Mouse (Mus musculus) CH12.LX (cell line): ENCODE results near the gene Csnk1g2. TPM values are rescaled to one million over a fixed set of nuclear protein-coding genes. Genes with fewer than 3 reads are reported as not detected.

Source experiments
- DNase-seq: peaks from one replicate; pipeline ENCODE4 v3.0.0-alpha.2; 2013; ENCODE audit errors: extremely low read depth
- H3K27ac ChIP-seq: 2 replicates; pipeline ENCODE4 v1.5.1; 2012; ENCODE audit warnings: low read depth, mild to moderate bottlenecking, control low read depth, moderate library complexity; ENCODE audit not compliant: insufficient read depth
- H3K27me3 ChIP-seq: replicated peaks from 2 replicates; pipeline ENCODE3; 2012; ENCODE audit warnings: inconsistent platforms
- H3K36me3 ChIP-seq, 2 experiments: replicated peaks in 1 of 2; 2 replicates each; pipeline versions ENCODE3 to v1.6.1; 2012; ENCODE audit warnings: inconsistent platforms in 1 of 2, low read length in 1 of 2, mild to moderate bottlenecking in 1 of 2, mixed read lengths in 1 of 2, moderate library complexity in 1 of 2; ENCODE audit not compliant: control insufficient read depth in 1 of 2, insufficient read depth in 1 of 2
- H3K4me1 ChIP-seq, 2 experiments: 2 replicates each; pipeline ENCODE4 v1.6.1; 2012; ENCODE audit warnings: inconsistent platforms in 1 of 2, moderate library complexity in 1 of 2; ENCODE audit not compliant: insufficient read depth in 2 of 2, control insufficient read depth in 1 of 2
- H3K4me2 ChIP-seq: 2 replicates; pipeline ENCODE4 v1.6.1; 2012; ENCODE audit warnings: low read depth, mild to moderate bottlenecking, control low read depth; ENCODE audit not compliant: poor library complexity, insufficient read depth, severe bottlenecking
- H3K4me3 ChIP-seq, 3 experiments: fragments of 150-350 bp in 1 of 3; sonication (generic) in 1 of 3; replicated peaks in 1 of 3; 2 replicates each; pipeline versions ENCODE3 to v1.5.1; 2011 to 2012; ENCODE audit warnings: low read depth in 2 of 3, low read length in 2 of 3, mild to moderate bottlenecking in 2 of 3, moderate library complexity in 2 of 3, control low read depth in 1 of 3, improper control_type of control experiment in 1 of 3, inconsistent platforms in 1 of 3, mixed read lengths in 1 of 3; ENCODE audit not compliant: poor library complexity in 1 of 3
- H3K79me2 ChIP-seq: replicated peaks from 2 replicates; pipeline ENCODE4 v1.6.1; 2012; ENCODE audit warnings: mild to moderate bottlenecking, moderate library complexity; ENCODE audit not compliant: control insufficient read depth, poor library complexity, insufficient read depth, severe bottlenecking; ENCODE audit errors: extremely low read depth
- H3K9ac ChIP-seq: 2 replicates; pipeline ENCODE4 v1.6.1; 2012; ENCODE audit warnings: low read depth, mild to moderate bottlenecking, control low read depth, moderate library complexity; ENCODE audit not compliant: insufficient read depth
- H3K9me3 ChIP-seq: replicated peaks from 2 replicates; pipeline ENCODE3; 2012; ENCODE audit warnings: low read length, inconsistent platforms, mixed read lengths
- BHLHE40 ChIP-seq: IDR thresholded peaks from 2 replicates; pipeline ENCODE4 v1.6.1; 2011; ENCODE audit warnings: mild to moderate bottlenecking, low read depth, low read length, improper control_type of control experiment
- CHD1 ChIP-seq: IDR thresholded peaks from 2 replicates; pipeline ENCODE4 v1.6.1; 2012; ENCODE audit warnings: low read depth, low read length, improper control_type of control experiment, inconsistent platforms
- CHD2 ChIP-seq: IDR thresholded peaks from 2 replicates; pipeline ENCODE4 v1.6.1; 2011; ENCODE audit warnings: low read length, improper control_type of control experiment
- CTCF ChIP-seq, 2 experiments: IDR thresholded peaks in 1 of 2; conservative IDR thresholded peaks in 1 of 2; 2 replicates each; pipeline ENCODE4 v1.5.1; 2011 to 2012; ENCODE audit warnings: low read depth in 2 of 2, low read length in 2 of 2, improper control_type of control experiment in 1 of 2, inconsistent platforms in 1 of 2, mild to moderate bottlenecking in 1 of 2, moderate library complexity in 1 of 2
- E2F4 ChIP-seq: IDR thresholded peaks from 2 replicates; pipeline ENCODE4 v1.6.1; 2011; ENCODE audit warnings: low read depth, low read length, improper control_type of control experiment; ENCODE audit not compliant: insufficient replicate concordance
- ELF1 ChIP-seq: IDR thresholded peaks from 2 replicates; pipeline ENCODE4 v1.6.1; 2014; ENCODE audit warnings: low read depth, mild to moderate bottlenecking, inconsistent platforms, low read length, improper control_type of control experiment
- EP300 ChIP-seq: IDR thresholded peaks from 2 replicates; pipeline ENCODE4 v1.6.1; 2011; ENCODE audit warnings: low read length, improper control_type of control experiment
- ETS1 ChIP-seq: conservative IDR thresholded peaks from 2 replicates; pipeline ENCODE4 v1.6.1; 2012; ENCODE audit warnings: low read depth, mild to moderate bottlenecking, inconsistent platforms, low read length, improper control_type of control experiment, moderate library complexity
- GABPA ChIP-seq: IDR thresholded peaks from 2 replicates; pipeline ENCODE4 v1.6.1; 2012; ENCODE audit warnings: low read depth, low read length, improper control_type of control experiment, inconsistent platforms; ENCODE audit not compliant: insufficient replicate concordance
- HCFC1 ChIP-seq: IDR thresholded peaks from 2 replicates; pipeline ENCODE4 v1.6.1; 2012; ENCODE audit warnings: low read depth, mild to moderate bottlenecking, inconsistent platforms, low read length, improper control_type of control experiment
- IRF4 ChIP-seq: IDR thresholded peaks from 2 replicates; pipeline ENCODE4 v1.6.1; 2014; ENCODE audit warnings: low read depth, mild to moderate bottlenecking, inconsistent platforms, low read length, improper control_type of control experiment
- JUN ChIP-seq: IDR thresholded peaks from 2 replicates; pipeline ENCODE4 v1.6.1; 2011; ENCODE audit warnings: low read depth, mild to moderate bottlenecking, low read length, improper control_type of control experiment, moderate library complexity; ENCODE audit not compliant: insufficient read depth
- JUND ChIP-seq: conservative IDR thresholded peaks from 2 replicates; pipeline ENCODE4 v1.6.1; 2011; ENCODE audit warnings: low read depth, low read length, improper control_type of control experiment
- KAT2A ChIP-seq: IDR thresholded peaks from 2 replicates; pipeline ENCODE4 v1.6.1; 2012; ENCODE audit warnings: low read length, improper control_type of control experiment, inconsistent platforms; ENCODE audit not compliant: insufficient replicate concordance
- MAFK ChIP-seq: IDR thresholded peaks from 2 replicates; pipeline ENCODE4 v1.6.1; 2011; ENCODE audit warnings: low read length, improper control_type of control experiment; ENCODE audit not compliant: insufficient replicate concordance
- MAX ChIP-seq: IDR thresholded peaks from 2 replicates; pipeline ENCODE4 v1.6.1; 2011; ENCODE audit warnings: low read length, improper control_type of control experiment
- MAZ ChIP-seq: IDR thresholded peaks from 2 replicates; pipeline ENCODE4 v1.6.1; 2012; ENCODE audit warnings: low read depth, mild to moderate bottlenecking, inconsistent platforms, low read length, improper control_type of control experiment, moderate library complexity
- MEF2A ChIP-seq: IDR thresholded peaks from 2 replicates; pipeline ENCODE4 v1.6.1; 2014; ENCODE audit warnings: low read depth, mild to moderate bottlenecking, inconsistent platforms, low read length, improper control_type of control experiment, borderline replicate concordance
- MXI1 ChIP-seq: IDR thresholded peaks from 2 replicates; pipeline ENCODE4 v1.6.1; 2011; ENCODE audit warnings: mild to moderate bottlenecking, low read depth, low read length, improper control_type of control experiment
- MYC ChIP-seq: IDR thresholded peaks from 2 replicates; pipeline ENCODE4 v1.6.1; 2011; ENCODE audit warnings: low read depth, mild to moderate bottlenecking, improper control_type of control experiment, low read length
- NELFE ChIP-seq: IDR thresholded peaks from 2 replicates; pipeline ENCODE4 v1.6.1; 2011; ENCODE audit warnings: low read depth, low read length, improper control_type of control experiment
- NRF1 ChIP-seq: IDR thresholded peaks from 2 replicates; pipeline ENCODE4 v1.6.1; 2014; ENCODE audit warnings: low read depth, mild to moderate bottlenecking, inconsistent platforms, low read length, improper control_type of control experiment, moderate library complexity
- PAX5 ChIP-seq: IDR thresholded peaks from 2 replicates; pipeline ENCODE4 v1.6.1; 2012; ENCODE audit warnings: low read length, inconsistent platforms, mixed read lengths
- POLR2A ChIP-seq: IDR thresholded peaks from 2 replicates; pipeline ENCODE4 v1.6.1; 2011; ENCODE audit warnings: low read depth, mild to moderate bottlenecking, improper control_type of control experiment, low read length
- POLR2AphosphoS2 ChIP-seq: IDR thresholded peaks from 2 replicates; pipeline ENCODE4 v1.6.1; 2011; ENCODE audit warnings: low read depth, low read length, improper control_type of control experiment
- RAD21 ChIP-seq: IDR thresholded peaks from 2 replicates; pipeline ENCODE4 v1.6.1; 2011; ENCODE audit warnings: low read depth, mild to moderate bottlenecking, low read length, improper control_type of control experiment, moderate library complexity
- RCOR1 ChIP-seq: conservative IDR thresholded peaks from 2 replicates; pipeline ENCODE4 v1.6.1; 2012; ENCODE audit warnings: low read depth, mild to moderate bottlenecking, inconsistent platforms, low read length, improper control_type of control experiment
- SIN3A ChIP-seq: IDR thresholded peaks from 2 replicates; pipeline ENCODE4 v1.6.1; 2012; ENCODE audit warnings: low read length, improper control_type of control experiment, inconsistent platforms
- SMC3 ChIP-seq: IDR thresholded peaks from 2 replicates; pipeline ENCODE4 v1.6.1; 2011; ENCODE audit warnings: low read depth, low read length, improper control_type of control experiment
- TBP ChIP-seq: conservative IDR thresholded peaks from 2 replicates; pipeline ENCODE4 v1.6.1; 2011; ENCODE audit warnings: low read depth, low read length, improper control_type of control experiment
- TCF12 ChIP-seq: IDR thresholded peaks from 2 replicates; pipeline ENCODE4 v1.6.1; 2014; ENCODE audit warnings: low read depth, mild to moderate bottlenecking, inconsistent platforms, low read length, improper control_type of control experiment
- UBTF ChIP-seq: IDR thresholded peaks from 2 replicates; pipeline ENCODE4 v1.6.1; 2012; ENCODE audit warnings: low read depth, mild to moderate bottlenecking, inconsistent platforms, low read length, improper control_type of control experiment, moderate library complexity
- USF1 ChIP-seq: IDR thresholded peaks from 2 replicates; pipeline ENCODE4 v1.6.1; 2014; ENCODE audit warnings: low read depth, mild to moderate bottlenecking, inconsistent platforms, low read length, improper control_type of control experiment
- USF2 ChIP-seq: conservative IDR thresholded peaks from 2 replicates; pipeline ENCODE4 v1.6.1; 2011; ENCODE audit warnings: low read depth, low read length, improper control_type of control experiment
- ZC3H11A ChIP-seq: IDR thresholded peaks from 2 replicates; pipeline ENCODE4 v1.6.1; 2012; ENCODE audit warnings: low read depth, mild to moderate bottlenecking, inconsistent platforms, low read length, improper control_type of control experiment
- ZKSCAN1 ChIP-seq: IDR thresholded peaks from 2 replicates; pipeline ENCODE4 v1.6.1; 2012; ENCODE audit warnings: low read depth, inconsistent platforms, low read length, improper control_type of control experiment, borderline replicate concordance
- ZMIZ1 ChIP-seq: IDR thresholded peaks from 2 replicates; pipeline ENCODE4 v1.6.1; 2012; ENCODE audit warnings: low read depth, mild to moderate bottlenecking, inconsistent platforms, low read length, improper control_type of control experiment
- ZNF384 ChIP-seq: IDR thresholded peaks from 2 replicates; pipeline ENCODE4 v1.6.1; 2012; ENCODE audit warnings: low read depth, low read length, improper control_type of control experiment, inconsistent platforms
- dilution Hi-C: fragments of 300-500 bp; cut with MboI; formaldehyde crosslinking; loops from 2 replicates; pipeline ENCODE4 v1.14.3; 2020; ENCODE audit warnings: low sequenced_read_pairs; ENCODE audit not compliant: extremely low pct_unique_long_range_greater_than_20kb, extremely low pct_ligation_motif_present
- in situ Hi-C: fragments of 300-500 bp; cut with MboI; formaldehyde crosslinking; loops from 3 replicates; pipeline ENCODE4 v1.14.3; 2019; ENCODE audit warnings: low sequenced_read_pairs, low pct_ligation_motif_present, low pct_unique_long_range_greater_than_20kb, mixed read lengths
- polyA plus RNA-seq: library from polyadenylated mRNA; unstranded; fragments of >175 nt; gene quantifications from 2 replicates; pipeline ENCODE4 v1.2.1, GENCODE M21; 2012; ENCODE audit warnings: low read depth; ENCODE audit not compliant: insufficient read length
- total RNA-seq, 2 experiments: library from RNA; depleted of rRNA; stranded (reverse); fragments of 300-350 nt in 1 of 2; fragments of >200 nt in 1 of 2; gene quantifications; 2 replicates each; pipeline ENCODE4 v1.2.3; 2012 to 2014

Gene Csnk1g2
- total and polyA plus RNA-seq, 3 experiments, result 44.1 to 59.0 (median 50.1) TPM

DNA sequence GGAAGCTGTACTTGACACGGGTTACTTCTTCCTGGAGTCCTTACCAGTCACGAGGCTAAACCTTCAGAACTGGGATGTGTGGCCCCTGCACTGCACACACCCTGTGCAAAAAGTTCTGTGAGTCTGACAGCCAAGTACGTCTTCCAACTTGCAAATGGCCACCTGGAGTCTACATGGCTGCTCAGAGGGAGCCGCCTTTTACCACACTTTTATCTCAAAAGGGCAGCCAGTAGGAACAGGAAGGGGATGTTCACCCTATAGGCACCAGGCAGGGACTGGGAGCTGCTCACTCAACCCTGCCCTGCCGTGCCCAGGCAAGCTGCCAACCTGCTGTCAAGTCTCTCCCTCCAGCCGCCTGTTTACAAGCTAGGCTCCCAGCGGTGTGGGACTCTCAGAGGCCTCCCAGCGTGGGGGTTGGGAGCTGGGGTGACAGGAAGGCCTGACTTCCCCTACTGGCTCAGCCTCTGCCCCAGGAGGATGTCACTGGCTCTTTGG, 55.4 kb downstream of the Csnk1g2 start, which contains the start of gene Mknk2:
TSS of gene Mknk2 (minus strand) at position 171 of the 495 bp plus-strand sequence.
- peaks cover 2 to 21% of the 10 kb centered on the region in 2 experiments for H3K36me3 ChIP-seq
- peak within 1 kb of the TSS; percentile 72 to 95 (median 75) for H3K4me3 ChIP-seq
- peak within 1 kb of the TSS; percentile 77 for H3K4me2 ChIP-seq
- TF ChIP-seq TCF12, result peak; percentile 73; the same call in 1 of the 2 replicates
- TF ChIP-seq MAFK, result no peak
- no peak for TF ChIP-seq POLR2AphosphoS2
- TF ChIP-seq POLR2A, result peak; percentile 63
- no peak for TF ChIP-seq NELFE
- peak; percentile 34; the same call in 1 of the 2 replicates for TF ChIP-seq EP300
- TF ChIP-seq ZC3H11A, result no peak
- TF ChIP-seq E2F4, result no peak
- TF ChIP-seq JUN, result no peak
- TF ChIP-seq BHLHE40, result peak; percentile 69
- TF ChIP-seq RAD21, result no peak; the same call in 1 of the 2 replicates
- no peak for TF ChIP-seq CTCF (conservative IDR thresholded peaks at IDR 0.05 in 1 of 2, IDR thresholded peaks at IDR 0.05 in 1 of 2; ENCODE audit: low read depth in 2 of 2, low read length in 2 of 2)
- TF ChIP-seq JUND, result no peak
- no peak; the same call in 1 of the 2 replicates for TF ChIP-seq SMC3
- TF ChIP-seq MEF2A, result peak; percentile 59; the same call in 1 of the 2 replicates
- TF ChIP-seq MAZ, result 0 out of 2 replicates have a peak, but pooled peaks have one; percentile 81
- no peak for TF ChIP-seq ZNF384
- no peak for TF ChIP-seq USF2
- TF ChIP-seq NRF1, result peak; percentile 48; the same call in 1 of the 2 replicates
- peak; percentile 76; the same call in 1 of the 2 replicates for TF ChIP-seq SIN3A
- TF ChIP-seq RCOR1, result no peak
- peak; percentile 44; the same call in 1 of the 2 replicates for TF ChIP-seq ELF1
- TF ChIP-seq CHD2, result peak; percentile 90
- TF ChIP-seq IRF4, result no peak; the same call in none of the 2 replicates
- TF ChIP-seq PAX5, result no peak
- peak; percentile 11; the same call in 1 of the 2 replicates for TF ChIP-seq TBP
- TF ChIP-seq KAT2A, result no peak
- TF ChIP-seq ZKSCAN1, result no peak
- TF ChIP-seq ETS1, result peak; percentile 71
- TF ChIP-seq ZMIZ1, result peak; percentile 46; the same call in 1 of the 2 replicates
- TF ChIP-seq HCFC1, result peak; percentile 48
- no peak for TF ChIP-seq USF1
- no peak for TF ChIP-seq CHD1
- 0 out of 2 replicates have a peak, but pooled peaks have one; percentile 45 for TF ChIP-seq MYC
- TF ChIP-seq UBTF, result peak; percentile 63; the same call in 1 of the 2 replicates
- no peak for TF ChIP-seq GABPA
- TF ChIP-seq MAX, result peak; percentile 59; the same call in 1 of the 2 replicates
- TF ChIP-seq MXI1, result peak; percentile 68
- dilution Hi-C loops, result no loop called here
- no peaks in the 10 kb centered on the region for H3K27me3 ChIP-seq
- peaks cover 30% of the 10 kb centered on the region for H3K79me2 ChIP-seq
- no peaks in the 10 kb centered on the region for H3K9me3 ChIP-seq
- H3K27ac ChIP-seq, result peak within 1 kb of the TSS; percentile 98
- peak within 1 kb of the TSS; percentile 93 for H3K9ac ChIP-seq
- in situ Hi-C loops, result loop anchor here (25.0 kb wide), 1 partner anchor 241 kb away; the partner anchor contains the start of gene Tcf3
- peak; percentile 80 for DNase-seq
- H3K4me1 ChIP-seq, result peaks cover 29 to 71% of the 10 kb centered on the region in 2 experiments
